Mouse (Mus musculus) limb, embryonic 14.5 days (tissue): Measurements from ENCODE around the gene Emp2. TPM values are rescaled to one million over a fixed set of nuclear protein-coding genes. Genes with fewer than 3 reads are reported as not detected.
A peak's percentile ranks its signal among the peaks of the same experiment; 100 is the strongest.

Source experiments
- ATAC-seq: fragments of 200-750 bp; cut with Nextera tagmentation; 2 replicates; pipeline ENCODE4 v1.8.0; 2017; ENCODE audit warnings: low read depth, moderate number of reproducible peaks, moderate TSS enrichment; ENCODE audit not compliant: low FRiP score
- DNase-seq: peaks from one replicate; pipeline ENCODE4 v3.0.0-alpha.2; 2015; ENCODE audit warnings: low spot score
- H3K27ac ChIP-seq: fragments of 300-500 bp; sonication (generic); replicated peaks from 2 replicates; pipeline ENCODE4 v1.5.1; 2014; ENCODE audit warnings: low read depth, mild to moderate bottlenecking, low read length, moderate library complexity, mixed read lengths
- H3K27me3 ChIP-seq: fragments of 300-500 bp; sonication (generic); 2 replicates; pipeline ENCODE4 v1.6.1; 2014; ENCODE audit warnings: low read length, mixed read lengths; ENCODE audit not compliant: control insufficient read depth, insufficient read depth
- H3K36me3 ChIP-seq: fragments of 300-500 bp; sonication (generic); 2 replicates; pipeline ENCODE4 v1.6.1; 2014; ENCODE audit warnings: mild to moderate bottlenecking, low read length, moderate library complexity, mixed read lengths; ENCODE audit not compliant: control insufficient read depth, insufficient read depth
- H3K4me1 ChIP-seq: fragments of 300-500 bp; sonication (generic); 2 replicates; pipeline ENCODE4 v1.6.1; 2014; ENCODE audit warnings: antibody characterized with exemption, low read length, mixed read lengths; ENCODE audit not compliant: control insufficient read depth, insufficient read depth
- H3K4me2 ChIP-seq: fragments of 300-500 bp; sonication (generic); replicated peaks from 2 replicates; pipeline ENCODE4 v1.6.1; 2014; ENCODE audit warnings: low read depth, mild to moderate bottlenecking, low read length, moderate library complexity; ENCODE audit not compliant: severe bottlenecking
- H3K4me3 ChIP-seq: fragments of 300-500 bp; sonication (generic); replicated peaks from 2 replicates; pipeline ENCODE4 v1.5.1; 2014; ENCODE audit warnings: low read length
- H3K9ac ChIP-seq: fragments of 300-500 bp; sonication (generic); 2 replicates; pipeline ENCODE4 v1.6.1; 2014; ENCODE audit warnings: mild to moderate bottlenecking, low read depth, low read length, moderate library complexity; ENCODE audit not compliant: severe bottlenecking
- H3K9me3 ChIP-seq: fragments of 300-500 bp; sonication (generic); 2 replicates; pipeline ENCODE4 v1.6.1; 2016; ENCODE audit warnings: low read length; ENCODE audit not compliant: control insufficient read depth
- POLR2A ChIP-seq: fragments of 200-500 bp; IDR thresholded peaks from 2 replicates; pipeline ENCODE4 v1.8.0; 2012; ENCODE audit warnings: inconsistent platforms, mild to moderate bottlenecking, moderate library complexity, borderline replicate concordance; ENCODE audit not compliant: insufficient read depth, insufficient read length; ENCODE audit errors: extremely low read depth
- WGBS: fragments of 180-500 bp; shearing (Covaris S2); extraction: QIAGEN DNeasy Blood & Tissue Kit; methylation state at CpG from one replicate; pipeline ENCODE4 v1.1.7; 2014; 5-methylcytosine and 5-hydroxymethylcytosine counted together
- polyA plus RNA-seq, 2 experiments: library from polyadenylated mRNA; depleted of rRNA in 1 of 2; stranded (reverse) in 1 of 2; unstranded in 1 of 2; fragments of >200 nt; fragmentation: Nextera tagmentation in 1 of 2; extraction: Ambion mirVana in 1 of 2; gene quantifications; 2 replicates each; pipeline versions ENCODE4 v1.2.1 to v1.2.3; 2012 to 2014

The Emp2 gene
- 33.9 and 35.2 TPM in 2 replicates for polyA plus RNA-seq (2012; rRNA removed)
- polyA plus RNA-seq (2014; fragmentation: Nextera tagmentation; extraction: Ambion mirVana), result 39.2 and 41.7 TPM in 2 replicates

DNA sequence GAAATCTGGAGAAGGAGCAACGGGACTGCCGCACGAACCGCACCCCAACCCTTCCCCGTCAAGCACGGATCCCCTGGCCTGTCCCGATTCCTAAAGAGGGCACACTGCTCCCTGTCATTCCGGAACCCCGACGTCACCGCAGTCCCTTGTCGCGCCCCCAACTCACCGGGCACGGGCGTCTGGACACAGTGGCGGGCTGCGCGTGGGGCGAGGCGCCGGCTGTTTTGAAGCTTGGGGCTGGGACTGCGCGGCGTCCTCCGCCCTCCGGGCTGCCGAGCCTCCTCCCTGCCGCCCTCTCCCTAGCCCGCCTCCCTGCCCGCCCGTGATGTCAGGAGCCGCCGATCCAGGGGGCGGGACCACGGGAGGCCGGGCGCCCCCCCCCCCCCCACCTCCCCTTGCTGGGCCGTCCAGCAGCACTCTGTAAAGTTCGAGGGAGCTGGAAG lies at the start of gene Emp2:
TSS of gene Emp2 (minus strand) at position 323 of the 443 bp plus-strand sequence.
- peak; percentile 64 for DNase-seq
- H3K27ac ChIP-seq, result no peak within 1 kb of the TSS
- WGBS, result 0% methylated on average over 9 of the region's 40 CpGs

DNA sequence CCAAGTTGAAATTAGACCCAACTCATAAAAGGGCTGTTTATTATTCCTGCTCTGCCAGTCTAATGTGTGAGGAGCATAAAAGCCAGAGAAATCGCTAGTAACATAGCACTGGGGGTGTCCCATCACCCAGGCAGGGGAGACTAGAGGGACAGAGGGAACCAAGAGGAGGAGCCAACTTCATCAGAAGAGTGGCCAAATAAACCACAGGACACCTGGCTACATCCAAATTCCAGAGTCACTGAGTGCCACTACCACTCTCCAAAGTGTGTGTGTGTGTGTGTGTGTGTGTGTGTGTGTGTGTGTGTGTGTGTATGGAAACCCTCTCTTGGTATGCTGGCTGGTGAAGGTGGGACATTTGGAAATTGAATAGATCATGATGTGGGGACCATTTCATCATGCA lies 49.3 kb upstream of the Emp2 start:
- no peak for ATAC-seq
- H3K4me3 ChIP-seq, result no peak overlapping the region
- no peak overlapping the region for H3K9ac ChIP-seq
- no peak overlapping the region for H3K27ac ChIP-seq
- no peak for DNase-seq
- H3K27me3 ChIP-seq, result no peaks in the 10 kb centered on the region
- WGBS, result 25% methylated on average over 1 of the region's 1 CpGs
- H3K36me3 ChIP-seq, result no peaks in the 10 kb centered on the region
- H3K4me2 ChIP-seq, result no peak overlapping the region
- TF ChIP-seq POLR2A, result no peak
- no peaks in the 10 kb centered on the region for H3K9me3 ChIP-seq
- peaks cover 12% of the 10 kb centered on the region for H3K4me1 ChIP-seq

More for the DNA sequence above, at the start of gene Emp2:
- Histone ChIP-seq H3K9ac (peak within 1 kb of the TSS; percentile 66), H3K27me3 (no peaks in the 10 kb centered on the region), H3K9me3 (no peaks in the 10 kb centered on the region), H3K4me2 (peak within 1 kb of the TSS; percentile 85), H3K4me3 (peak within 1 kb of the TSS; percentile 59), H3K36me3 (no peaks in the 10 kb centered on the region), H3K4me1 (peaks cover 20% of the 10 kb centered on the region; the same call in 1 of the 2 replicates)
- TF ChIP-seq POLR2A, result no peak
- peak; percentile 86 for ATAC-seq

DNA sequence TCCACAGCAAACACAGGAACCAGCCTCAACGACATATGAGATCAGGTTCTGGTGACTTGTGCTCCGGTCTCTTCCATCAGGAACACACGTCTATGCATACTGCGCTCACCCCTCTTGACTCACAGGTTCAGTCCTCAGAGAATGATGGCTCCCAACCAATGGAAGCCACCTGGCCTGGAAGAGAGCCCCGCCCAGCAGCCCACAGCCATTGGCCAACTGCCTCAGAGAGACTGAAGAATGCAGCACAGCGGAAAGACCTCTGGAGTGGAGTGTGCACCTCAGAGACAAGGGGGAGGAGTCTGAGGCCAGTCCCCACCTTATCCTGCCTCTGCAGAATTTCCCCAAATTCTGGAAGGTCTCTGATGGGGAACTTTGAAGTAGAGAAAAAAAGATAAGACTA lies 45.5 kb upstream of the Emp2 start:
- Histone ChIP-seq H3K4me2 (no peak overlapping the region), H3K27me3 (no peaks in the 10 kb centered on the region), H3K9ac (no peak overlapping the region), H3K9me3 (no peaks in the 10 kb centered on the region), H3K36me3 (no peaks in the 10 kb centered on the region), H3K4me3 (no peak overlapping the region), H3K4me1 (peaks cover 10% of the 10 kb centered on the region), H3K27ac (no peak overlapping the region)
- no peak for ATAC-seq
- TF ChIP-seq POLR2A, result no peak
- no peak for DNase-seq
- 69% methylated on average over 6 of the region's 6 CpGs for WGBS

DNA sequence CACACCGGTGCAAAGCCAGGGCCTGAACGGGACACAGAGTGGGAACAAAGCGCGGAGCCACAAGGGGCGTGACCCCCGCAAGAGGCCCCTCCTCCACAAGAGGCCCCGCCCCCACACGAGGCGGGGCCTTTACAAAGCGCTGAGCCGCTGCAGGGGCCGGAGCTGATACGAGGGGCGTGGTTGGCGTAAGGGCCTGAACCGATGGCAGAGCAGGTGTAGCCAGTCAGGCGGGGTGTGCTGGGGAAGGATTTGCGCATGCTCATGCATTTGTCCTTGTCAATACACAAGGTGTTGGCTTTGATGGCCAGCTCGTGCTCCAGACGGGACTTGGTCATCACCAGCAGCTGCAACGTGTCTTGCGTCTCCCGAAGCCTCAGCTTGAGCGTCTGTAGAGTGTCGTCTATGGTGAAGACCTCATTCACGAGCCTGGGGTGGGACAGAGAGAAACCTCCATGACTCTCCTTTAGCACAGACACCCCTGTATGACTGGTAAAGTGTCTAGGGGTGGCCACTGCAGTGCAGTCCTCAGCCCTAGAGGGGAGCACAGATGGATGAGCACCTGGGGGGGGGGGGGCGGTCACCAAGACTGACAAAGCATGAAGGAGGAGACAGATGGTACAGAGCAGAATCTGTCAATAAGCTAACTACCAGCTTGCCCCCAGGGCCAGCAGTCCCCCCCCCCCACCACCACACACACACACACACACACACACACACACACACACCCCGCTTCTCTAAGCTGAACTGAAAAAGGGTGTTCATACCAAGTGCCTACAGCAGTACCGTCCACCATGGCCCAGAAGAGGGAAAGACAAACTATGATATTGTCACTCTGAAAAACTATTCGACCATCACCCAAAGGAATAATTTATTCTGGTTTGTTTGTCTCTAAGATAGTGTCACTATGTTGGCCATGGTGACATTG lies 44.5 kb upstream of the Emp2 start:
- Histone ChIP-seq H3K4me2 (peak overlapping the region; percentile 41), H3K4me1 (peaks cover 10% of the 10 kb centered on the region), H3K9ac (no peak overlapping the region), H3K27me3 (no peaks in the 10 kb centered on the region), H3K27ac (no peak overlapping the region), H3K9me3 (no peaks in the 10 kb centered on the region), H3K4me3 (peak overlapping the region; percentile 20; the same call in 1 of the 2 replicates), H3K36me3 (no peaks in the 10 kb centered on the region)
- peak; percentile 58 for DNase-seq
- peak; percentile 77; the same call in 1 of the 2 replicates for ATAC-seq
- WGBS, result 15% methylated on average over 29 of the region's 30 CpGs
- TF ChIP-seq POLR2A, result no peak

DNA sequence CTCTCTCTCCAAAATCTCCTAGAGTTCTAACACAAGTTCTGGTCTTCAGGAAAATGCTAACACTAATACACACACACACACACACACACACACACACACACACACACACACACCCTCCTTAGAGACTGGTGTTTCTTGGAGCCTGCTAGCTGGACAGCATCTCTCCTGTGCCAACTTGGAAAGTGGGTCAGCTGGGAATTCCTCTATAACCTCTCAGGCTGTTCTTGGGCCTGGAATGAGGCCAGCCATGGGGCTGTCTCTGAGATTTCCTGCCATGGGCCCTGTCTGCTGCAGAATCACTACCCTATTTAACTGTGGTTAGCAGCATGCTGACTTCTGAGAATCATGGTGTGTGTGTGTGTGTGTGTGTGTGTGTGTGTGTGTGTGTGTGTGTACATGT lies 41.2 kb upstream of the Emp2 start:
- H3K27me3 ChIP-seq, result no peaks in the 10 kb centered on the region
- H3K27ac ChIP-seq, result peak overlapping the region; percentile 33; the same call in 1 of the 2 replicates
- no peak for TF ChIP-seq POLR2A
- no peaks in the 10 kb centered on the region for H3K9me3 ChIP-seq
- no peak overlapping the region for H3K9ac ChIP-seq
- ATAC-seq (no peak), DNase-seq (peak; percentile 55)
- H3K4me1 ChIP-seq, result peaks cover 10% of the 10 kb centered on the region
- no peak overlapping the region for H3K4me2 ChIP-seq
- H3K36me3 ChIP-seq, result no peaks in the 10 kb centered on the region
- no peak overlapping the region for H3K4me3 ChIP-seq
